Mouse (Mus musculus) heart, embryonic 16.5 days (tissue): ENCODE data around the gene Nipal1. TPM values are rescaled to one million over a fixed set of nuclear protein-coding genes. Genes with fewer than 3 reads are reported as not detected.

ENCODE experiments used
- ATAC-seq: fragments of 200-750 bp; cut with Nextera tagmentation; replicated peaks from 2 replicates; pipeline ENCODE4 v1.8.0; 2017; ENCODE audit warnings: moderate number of reproducible peaks; ENCODE audit not compliant: insufficient read depth, low FRiP score; ENCODE audit errors: extremely low read depth
- H3K27ac ChIP-seq: fragments of 300-500 bp; sonication (generic); 2 replicates; pipeline ENCODE4 v1.5.1; 2014; ENCODE audit warnings: mild to moderate bottlenecking, low read length, control low read depth, moderate library complexity
- H3K27me3 ChIP-seq: fragments of 300-500 bp; sonication (generic); 2 replicates; pipeline ENCODE4 v1.6.1; 2014; ENCODE audit warnings: low read length, mixed read lengths; ENCODE audit not compliant: control insufficient read depth, insufficient read depth
- H3K36me3 ChIP-seq: fragments of 300-500 bp; sonication (generic); 2 replicates; pipeline ENCODE4 v1.6.1; 2014; ENCODE audit not compliant: control insufficient read depth, insufficient read depth
- H3K4me1 ChIP-seq: fragments of 300-500 bp; sonication (generic); 2 replicates; pipeline ENCODE4 v1.6.1; 2014; ENCODE audit warnings: low read length, mixed read lengths; ENCODE audit not compliant: control insufficient read depth, insufficient read depth
- H3K4me2 ChIP-seq: fragments of 300-500 bp; sonication (generic); 2 replicates; pipeline ENCODE4 v1.6.1; 2014; ENCODE audit warnings: low read depth, mild to moderate bottlenecking, control low read depth, low read length
- H3K4me3 ChIP-seq: fragments of 300-500 bp; sonication (generic); 2 replicates; pipeline ENCODE4 v1.5.1; 2014; ENCODE audit warnings: mild to moderate bottlenecking, control low read depth, low read length
- H3K9ac ChIP-seq: fragments of 300-500 bp; sonication (generic); 2 replicates; pipeline ENCODE4 v1.6.1; 2014; ENCODE audit warnings: low read length, control low read depth
- H3K9me3 ChIP-seq: fragments of 300-500 bp; sonication (generic); replicated peaks from 2 replicates; pipeline ENCODE4 v1.6.1; 2016; ENCODE audit warnings: low read length; ENCODE audit not compliant: control insufficient read depth
- WGBS: fragments of 180-500 bp; shearing (Covaris S2); extraction: QIAGEN DNeasy Blood & Tissue Kit; methylation state at CpG from one replicate; pipeline ENCODE4 v1.1.7; 2014; 5-methylcytosine and 5-hydroxymethylcytosine counted together
- polyA plus RNA-seq: library from polyadenylated mRNA; unstranded; fragments of >200 nt; fragmentation: Nextera tagmentation; extraction: Ambion mirVana; gene quantifications from 2 replicates; pipeline ENCODE4 v1.2.1, GENCODE M21; 2015

Nipal1 gene
- polyA plus RNA-seq, 1 experiment from 2014 or later: 0.43 TPM

DNA sequence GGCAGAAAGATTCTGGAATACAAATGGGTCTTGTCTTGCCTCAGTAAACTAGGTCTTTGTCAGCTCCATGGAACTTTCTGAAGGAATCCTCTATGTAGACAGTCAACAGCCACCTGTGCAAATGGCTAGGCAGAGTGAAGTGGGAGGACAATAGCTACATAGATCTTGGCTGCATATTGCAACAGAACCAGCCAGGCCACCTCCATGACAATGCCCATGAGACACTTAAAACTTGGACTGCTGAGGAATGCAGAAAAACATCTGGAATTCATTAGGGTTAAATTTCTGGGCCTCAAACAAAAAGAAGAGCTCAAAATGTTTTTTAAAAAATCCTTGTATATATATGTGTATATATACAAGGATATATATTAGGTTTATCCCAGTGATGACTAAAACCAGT, 54.6 kb downstream of the Nipal1 start:
- no peaks in the 10 kb centered on the region for H3K27me3 ChIP-seq
- H3K9me3 ChIP-seq: peaks cover 6% of the 10 kb centered on the region; the same call in 1 of the 2 replicates
- no peak for ATAC-seq
- no peaks in the 10 kb centered on the region for H3K36me3 ChIP-seq
- H3K4me3 ChIP-seq: no peak overlapping the region
- no peak overlapping the region for H3K9ac ChIP-seq
- no peak overlapping the region for H3K4me2 ChIP-seq
- no peak overlapping the region for H3K27ac ChIP-seq
- no peaks in the 10 kb centered on the region for H3K4me1 ChIP-seq

DNA sequence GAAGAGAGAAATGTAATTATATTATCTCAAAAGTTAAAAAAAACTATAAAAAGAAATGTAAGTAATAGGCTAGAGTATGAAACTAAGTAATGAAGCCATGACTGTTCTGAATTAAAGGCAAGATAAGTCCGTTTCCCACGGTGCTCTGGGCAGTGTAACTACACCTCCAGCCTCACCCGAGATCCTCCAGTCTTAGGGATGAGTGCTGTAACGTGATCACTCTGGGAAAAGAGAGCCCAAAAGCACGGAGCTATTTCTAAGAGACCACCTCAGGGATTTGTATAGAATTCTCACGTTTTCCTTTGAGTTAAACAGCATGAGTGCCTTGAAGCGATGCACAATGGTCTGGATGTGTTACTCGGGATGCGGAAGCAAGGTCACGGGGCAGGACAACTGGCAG, 58.5 kb downstream of the Nipal1 start:
- WGBS: 55% methylated on average over 10 of the region's 10 CpGs
- Histone ChIP-seq H3K27ac (no peak overlapping the region), H3K4me3 (no peak overlapping the region), H3K9ac (no peak overlapping the region), H3K9me3 (peaks cover 6% of the 10 kb centered on the region; the same call in 1 of the 2 replicates), H3K36me3 (no peaks in the 10 kb centered on the region), H3K4me2 (no peak overlapping the region), H3K27me3 (no peaks in the 10 kb centered on the region; the same call in 1 of the 2 replicates), H3K4me1 (no peaks in the 10 kb centered on the region)
- ATAC-seq: no peak

DNA sequence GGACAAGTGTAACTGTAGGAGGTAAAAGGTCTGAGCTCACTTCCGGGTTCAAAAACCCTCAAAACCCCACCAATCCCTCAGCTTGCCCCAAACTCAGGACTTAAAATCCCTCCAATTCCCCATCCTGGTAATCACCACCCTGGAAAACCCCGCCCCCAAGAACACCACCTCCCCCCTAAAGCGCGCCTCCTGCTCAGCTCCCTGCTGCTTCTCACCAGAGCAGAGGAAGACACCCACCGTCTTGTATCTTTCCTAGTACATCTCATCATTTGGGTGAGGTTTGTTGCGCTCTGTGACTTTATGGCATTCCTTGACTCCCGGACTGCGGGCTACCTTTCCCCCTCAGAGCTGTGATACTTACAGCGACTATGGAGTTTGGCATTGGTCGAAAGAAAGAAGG, 59.1 kb downstream of the Nipal1 start:
- Histone ChIP-seq H3K4me3 (no peak overlapping the region), H3K27me3 (no peaks in the 10 kb centered on the region; the same call in 1 of the 2 replicates), H3K27ac (no peak overlapping the region), H3K9me3 (peaks cover 4% of the 10 kb centered on the region; the same call in 1 of the 2 replicates), H3K4me1 (no peaks in the 10 kb centered on the region), H3K9ac (no peak overlapping the region), H3K36me3 (no peaks in the 10 kb centered on the region), H3K4me2 (no peak overlapping the region)
- 62% methylated on average over 10 of the region's 10 CpGs for WGBS
- no peak for ATAC-seq

DNA sequence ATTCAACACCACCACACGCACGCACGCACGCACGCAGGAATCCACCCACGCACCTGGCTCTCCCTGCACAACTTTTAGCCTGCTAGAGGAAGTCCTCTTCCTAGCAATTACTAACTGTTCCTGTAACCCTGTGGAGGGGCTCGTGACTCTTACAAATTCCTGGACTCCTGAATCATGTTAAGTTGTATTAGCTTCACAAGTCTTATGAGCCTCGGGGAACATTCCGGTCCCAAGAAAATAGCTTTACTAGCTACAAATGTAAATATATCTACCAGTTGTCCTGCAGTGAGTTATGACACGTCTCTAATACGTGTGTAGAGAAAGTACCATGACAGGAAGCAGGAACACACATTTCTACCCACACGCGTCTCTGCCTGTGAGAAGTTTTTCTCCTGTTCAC, 61.9 kb downstream of the Nipal1 start:
- Histone ChIP-seq H3K9ac (no peak overlapping the region), H3K9me3 (peaks cover 4% of the 10 kb centered on the region; the same call in 1 of the 2 replicates), H3K4me2 (no peak overlapping the region), H3K27ac (no peak overlapping the region), H3K36me3 (no peaks in the 10 kb centered on the region), H3K27me3 (no peaks in the 10 kb centered on the region; the same call in 1 of the 2 replicates), H3K4me3 (no peak overlapping the region), H3K4me1 (no peaks in the 10 kb centered on the region)
- ATAC-seq: no peak
- 78% methylated on average over 13 of the region's 13 CpGs for WGBS

DNA sequence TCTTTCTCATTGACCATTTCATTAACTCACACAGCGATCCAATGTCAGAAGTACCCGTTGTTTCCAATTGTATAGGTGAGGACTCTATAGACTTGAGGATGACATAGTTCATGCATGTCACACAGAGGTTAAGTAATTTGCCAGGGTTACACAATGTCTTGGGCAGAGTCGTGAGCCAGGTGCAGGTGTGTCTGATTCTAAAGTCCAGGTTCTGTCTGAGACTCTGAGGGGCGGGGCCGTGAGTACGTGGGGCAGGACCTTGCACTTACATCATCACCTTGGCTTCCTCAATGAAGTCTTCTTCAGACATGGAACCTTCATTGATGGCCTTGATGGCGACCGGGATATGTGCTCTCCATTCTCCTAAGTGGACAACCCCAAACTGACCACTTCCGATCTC, 62.4 kb downstream of the Nipal1 start:
- no peaks in the 10 kb centered on the region for H3K36me3 ChIP-seq
- 89% methylated on average over 9 of the region's 9 CpGs for WGBS
- no peak overlapping the region for H3K4me3 ChIP-seq
- peaks cover 4% of the 10 kb centered on the region; the same call in 1 of the 2 replicates for H3K9me3 ChIP-seq
- no peak overlapping the region for H3K4me2 ChIP-seq
- H3K27me3 ChIP-seq: no peaks in the 10 kb centered on the region; the same call in 1 of the 2 replicates
- H3K9ac ChIP-seq: no peak overlapping the region
- H3K27ac ChIP-seq: no peak overlapping the region
- H3K4me1 ChIP-seq: no peaks in the 10 kb centered on the region
- no peak for ATAC-seq

DNA sequence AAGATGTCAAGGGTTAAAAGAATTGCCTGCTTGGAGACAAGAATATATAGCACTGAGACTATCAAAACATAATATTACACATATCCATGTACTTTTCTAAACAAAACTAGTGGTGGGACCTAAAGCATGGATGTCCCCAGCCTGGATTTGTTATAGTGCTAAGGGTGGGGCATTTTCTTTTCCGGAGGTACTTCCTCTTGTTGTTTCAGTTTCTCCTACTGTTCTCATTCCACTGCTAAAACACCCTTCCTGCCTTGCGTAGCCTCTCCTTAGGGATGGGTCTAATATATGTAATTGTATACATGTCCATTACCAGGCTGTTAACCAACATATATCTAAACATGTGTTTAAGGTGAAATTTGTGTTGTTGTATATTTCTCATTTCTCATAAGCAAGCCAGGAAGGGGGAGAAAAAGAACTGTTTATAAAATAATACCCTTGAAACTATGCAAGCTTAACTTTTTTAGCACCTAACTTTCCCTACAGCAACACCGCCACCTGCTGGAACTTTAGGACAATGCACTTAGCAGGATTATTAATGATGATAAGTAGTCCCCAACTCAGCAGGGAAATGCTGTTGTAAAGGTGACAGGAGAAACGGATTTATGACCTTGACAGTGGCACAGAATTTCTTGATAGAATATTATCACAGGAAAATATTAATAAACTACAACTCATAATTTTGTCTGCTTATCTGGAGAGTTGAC, 63.1 kb downstream of the Nipal1 start:
- Histone ChIP-seq H3K27ac (no peak overlapping the region), H3K4me3 (no peak overlapping the region), H3K4me1 (no peaks in the 10 kb centered on the region), H3K36me3 (no peaks in the 10 kb centered on the region), H3K9me3 (no peaks in the 10 kb centered on the region), H3K27me3 (no peaks in the 10 kb centered on the region; the same call in 1 of the 2 replicates), H3K9ac (no peak overlapping the region), H3K4me2 (no peak overlapping the region)
- ATAC-seq: no peak
- WGBS: 23% methylated on average over 4 of the region's 4 CpGs

DNA sequence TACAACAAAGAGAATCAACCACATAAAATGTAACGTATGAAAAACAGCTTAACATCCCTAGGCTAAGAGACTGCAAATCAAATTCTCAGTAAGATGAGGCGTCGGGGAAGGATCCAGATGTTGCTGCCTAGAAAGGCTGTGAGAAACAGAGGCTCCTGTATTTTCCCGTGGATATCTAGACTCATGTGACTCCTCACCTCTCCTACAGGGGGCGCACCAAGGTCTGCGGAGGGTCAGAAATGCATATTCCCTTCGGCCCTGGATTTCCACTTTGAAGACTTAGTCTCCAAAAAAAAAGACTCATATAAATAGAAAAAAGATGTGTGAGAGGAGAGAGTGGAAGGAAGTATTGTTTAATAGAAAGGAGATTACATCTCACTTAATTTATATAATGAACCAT, 73.0 kb downstream of the Nipal1 start:
- no peak overlapping the region for H3K9ac ChIP-seq
- 57% methylated on average over 7 of the region's 7 CpGs for WGBS
- H3K9me3 ChIP-seq: no peaks in the 10 kb centered on the region
- no peaks in the 10 kb centered on the region for H3K27me3 ChIP-seq
- no peak overlapping the region for H3K4me3 ChIP-seq
- no peak overlapping the region for H3K4me2 ChIP-seq
- no peak for ATAC-seq
- H3K4me1 ChIP-seq: no peaks in the 10 kb centered on the region
- no peaks in the 10 kb centered on the region for H3K36me3 ChIP-seq
- H3K27ac ChIP-seq: no peak overlapping the region

Other genes starting within 250 kb of the Nipal1 start
- 46.0 and 53.0 TPM in 2 replicates for gene Corin, start 143.3 kb upstream of the Nipal1 start, polyA plus RNA-seq
- gene Nfxl1, start 88.1 kb upstream of the Nipal1 start, polyA plus RNA-seq: 7.3 and 8.3 TPM in 2 replicates
- gene Zar1, start 66.5 kb upstream of the Nipal1 start, polyA plus RNA-seq: 0.12 TPM in 1 of 2 replicates, not detected in the other
- 0.21 TPM in 1 of 2 replicates, not detected in the other for gene Gm5868, start 60.2 kb upstream of the Nipal1 start, polyA plus RNA-seq
- not detected in 2 replicates for gene Cnga1, start 3.5 kb upstream of the Nipal1 start, polyA plus RNA-seq
- gene Txk, start 105.0 kb downstream of the Nipal1 start, polyA plus RNA-seq: 0.56 and 2.0 TPM in 2 replicates
- 17.9 and 23.0 TPM in 2 replicates for gene Tec, start 220.7 kb downstream of the Nipal1 start, polyA plus RNA-seq